Mouse (Mus musculus) CH12.LX (cell line): ENCODE data around the gene 4930539E08Rik.

Experiments used
- CTCF ChIP-seq, 2 experiments: IDR thresholded peaks in 1 of 2; conservative IDR thresholded peaks in 1 of 2; 2 replicates each; pipeline ENCODE4 v1.5.1; 2011 to 2012; ENCODE audit warnings: low read depth in 2 of 2, low read length in 2 of 2, improper control_type of control experiment in 1 of 2, inconsistent platforms in 1 of 2, mild to moderate bottlenecking in 1 of 2, moderate library complexity in 1 of 2
- IRF4 ChIP-seq: IDR thresholded peaks from 2 replicates; pipeline ENCODE4 v1.6.1; 2014; ENCODE audit warnings: low read depth, mild to moderate bottlenecking, inconsistent platforms, low read length, improper control_type of control experiment
- NELFE ChIP-seq: IDR thresholded peaks from 2 replicates; pipeline ENCODE4 v1.6.1; 2011; ENCODE audit warnings: low read depth, low read length, improper control_type of control experiment
- POLR2A ChIP-seq: IDR thresholded peaks from 2 replicates; pipeline ENCODE4 v1.6.1; 2011; ENCODE audit warnings: low read depth, mild to moderate bottlenecking, improper control_type of control experiment, low read length
- ZC3H11A ChIP-seq: IDR thresholded peaks from 2 replicates; pipeline ENCODE4 v1.6.1; 2012; ENCODE audit warnings: low read depth, mild to moderate bottlenecking, inconsistent platforms, low read length, improper control_type of control experiment

GRCm38 (mm10) chr17:28960597-28960996 lies 45.5 kb upstream of the 4930539E08Rik start:
- TF ChIP-seq CTCF (conservative IDR thresholded peaks at IDR 0.05 in 1 of 2, IDR thresholded peaks at IDR 0.05 in 1 of 2; ENCODE audit: low read depth in 2 of 2, low read length in 2 of 2) (no peak), IRF4 (no peak), POLR2A (no peak), NELFE (no peak), ZC3H11A (no peak)
